Mouse (Mus musculus) sigmoid colon, adult 10 weeks (tissue): Measurements from ENCODE around the gene Bola3. TPM values are rescaled to one million over a fixed set of nuclear protein-coding genes. Genes with fewer than 3 reads are reported as not detected.

ENCODE experiments used
- polyA plus RNA-seq: library from polyadenylated mRNA; stranded (reverse); fragments of 350-450 nt; fragmentation: Illumina TruSeq; extraction: RNeasy Lipid Tissue Mini Kit (QIAGEN cat#74804); gene quantifications from one replicate; pipeline ENCODE4 v1.2.3, GENCODE M21; 2014; ENCODE audit warnings: low read depth, low replicate concordance

The Bola3 gene
- polyA plus RNA-seq: 41.1 TPM

GRCm38 (mm10) chr6:83348873-83349272, at the start of gene Bola3:
Gene Bola3, plus strand, starts transcription at chr6:83349147.

GRCm38 (mm10) chr6:83325525-83326393, 23.2 kb upstream of the Bola3 start, which contains the start of the genes Mthfd2 and Mob1a:
Gene Mthfd2, minus strand, starts transcription at chr6:83325908.
Gene Mob1a, plus strand, starts transcription at chr6:83326016.

Other genes starting within 250 kb of the Bola3 start
- not detected for gene Ccdc142, start 247.5 kb upstream of the Bola3 start, polyA plus RNA-seq
- gene Gm42688, start 247.5 kb upstream of the Bola3 start, polyA plus RNA-seq: 1.2 TPM
- 22.0 TPM for gene Mrpl53, start 240.1 kb upstream of the Bola3 start, polyA plus RNA-seq
- 2.2 TPM for gene Mogs, start 233.7 kb upstream of the Bola3 start, polyA plus RNA-seq
- gene Wbp1, start 227.6 kb upstream of the Bola3 start, polyA plus RNA-seq: 11.9 TPM
- not detected for gene Ino80b, start 223.7 kb upstream of the Bola3 start, polyA plus RNA-seq
- gene Rtkn, start 213.7 kb upstream of the Bola3 start, polyA plus RNA-seq: 0.28 TPM
- gene Wdr54, start 192.8 kb upstream of the Bola3 start, polyA plus RNA-seq: 0.35 TPM
- gene 1700003E16Rik, start 192.7 kb upstream of the Bola3 start, polyA plus RNA-seq: not detected
- 19.5 TPM for gene Dctn1, start 183.2 kb upstream of the Bola3 start, polyA plus RNA-seq
- gene Slc4a5, start 129.3 kb upstream of the Bola3 start, polyA plus RNA-seq: not detected
- 3.6 TPM for gene Mthfd2, start 23.2 kb upstream of the Bola3 start, polyA plus RNA-seq
- 217 TPM for gene Mob1a, start 23.1 kb upstream of the Bola3 start, polyA plus RNA-seq
- gene Tet3, start 109.9 kb downstream of the Bola3 start, polyA plus RNA-seq: 30.1 TPM
- 28.9 TPM for gene Dguok, start 157.8 kb downstream of the Bola3 start, polyA plus RNA-seq
- 262 TPM for gene Actg2, start 187.1 kb downstream of the Bola3 start, polyA plus RNA-seq
- gene Stambp, start 223.6 kb downstream of the Bola3 start, polyA plus RNA-seq: 97.5 TPM